In genomic region chr11:5897230-5897629, GRCm38 (mm10) we compare ENCODE assay signal across 12 mouse cellular contexts. TPM values are rescaled to one million over a fixed set of nuclear protein-coding genes. Genes with fewer than 3 reads are reported as not detected.
DNase-seq lines count a peak whose midpoint lies in the region; ATAC-seq and TF ChIP-seq lines count a peak whose summit lies in the region.
"Had no signal": no experiment of that assay in that cellular context is flagged by ENCODE, and none has a peak within 500 bp of the region (broad histone marks: within the 10 kb centered on the region; RNA-seq: fewer than 3 reads in every experiment).

No protein-coding gene starts in this region.

- H3K4me1 ChIP-seq in forebrain, embryonic 12.5 days = peaks cover 27% of the 10 kb centered on the region
- H3K4me1 ChIP-seq in forebrain, embryonic 14.5 days (ENCODE audit: control insufficient read depth, insufficient read depth, low read length) = peaks cover 5% of the 10 kb centered on the region
- H3K4me1 ChIP-seq in kidney, postnatal 0 days (replicated peaks; ENCODE audit: insufficient read depth, low read length) = peaks cover 34% of the 10 kb centered on the region
- H3K4me1 ChIP-seq in CH12.LX (ENCODE audit: control insufficient read depth in 1 of 2, insufficient read depth in 2 of 2) = peaks cover 27 to 40% of the 10 kb centered on the region in 2 experiments
- peaks cover 39% of the 10 kb centered on the region for H3K4me1 ChIP-seq in intestine, embryonic 14.5 days (replicated peaks; ENCODE audit: control insufficient read depth, insufficient read depth, low read length)

- peak overlapping the region; percentile 8; the same call in 1 of the 2 replicates for H3K4me2 ChIP-seq in forebrain, embryonic 12.5 days
- H3K4me2 ChIP-seq in forebrain, embryonic 14.5 days (ENCODE audit: low read length) = no peak overlapping the region
- no peak overlapping the region for H3K4me2 ChIP-seq in kidney, postnatal 0 days (ENCODE audit: low read length)
- H3K4me2 ChIP-seq in CH12.LX (ENCODE audit: insufficient read depth, low read depth, poor library complexity, severe bottlenecking) = no peak overlapping the region
- peak overlapping the region; percentile 11; the same call in 1 of the 2 replicates for H3K4me2 ChIP-seq in intestine, embryonic 14.5 days (ENCODE audit: low read length)

- in situ Hi-C loops in CH12.LX (cut with MboI; ENCODE audit: low pct_ligation_motif_present, low pct_unique_long_range_greater_than_20kb, low sequenced_read_pairs) = no loop called here

- dilution Hi-C loops in CH12.LX (cut with MboI; ENCODE audit: extremely low pct_ligation_motif_present, extremely low pct_unique_long_range_greater_than_20kb, low sequenced_read_pairs) = no loop called here

- H3K4me3 ChIP-seq in forebrain, embryonic 12.5 days (replicated peaks) = no peak overlapping the region
- no peak overlapping the region for H3K4me3 ChIP-seq in forebrain, embryonic 14.5 days (ENCODE audit: low read depth, low read length)
- no peak overlapping the region for H3K4me3 ChIP-seq in kidney, postnatal 0 days (replicated peaks; ENCODE audit: low read depth, low read length)
- no peak overlapping the region for H3K4me3 ChIP-seq in CH12.LX (replicated peaks in 1 of 3; ENCODE audit: low read depth in 2 of 3, low read length in 2 of 3, poor library complexity in 1 of 3)
- no peak overlapping the region for H3K4me3 ChIP-seq in intestine, embryonic 14.5 days (ENCODE audit: low read depth, low read length)

- peaks cover 47% of the 10 kb centered on the region for H3K27me3 ChIP-seq in forebrain, embryonic 12.5 days
- 0 out of 2 replicates have a peak, but pooled peaks cover 3% of the 10 kb centered on the region for H3K27me3 ChIP-seq in forebrain, embryonic 14.5 days (replicated peaks; ENCODE audit: control insufficient read depth, insufficient read depth, low read length)
- H3K27me3 ChIP-seq in kidney, postnatal 0 days (ENCODE audit: insufficient read depth, low read length) = no peaks in the 10 kb centered on the region
- H3K27me3 ChIP-seq in CH12.LX (replicated peaks) = peaks cover 11% of the 10 kb centered on the region
- no peaks in the 10 kb centered on the region; the same call in 1 of the 2 replicates for H3K27me3 ChIP-seq in intestine, embryonic 14.5 days (replicated peaks; ENCODE audit: control insufficient read depth, insufficient read depth, low read length)

- H3K9me3 ChIP-seq in forebrain, embryonic 12.5 days = no peaks in the 10 kb centered on the region
- no peaks in the 10 kb centered on the region for H3K9me3 ChIP-seq in forebrain, embryonic 14.5 days (replicated peaks; ENCODE audit: control insufficient read depth, low read length)
- H3K9me3 ChIP-seq in kidney, postnatal 0 days (replicated peaks; ENCODE audit: low read length) = no peaks in the 10 kb centered on the region
- H3K9me3 ChIP-seq in CH12.LX (replicated peaks; ENCODE audit: low read length) = no peaks in the 10 kb centered on the region
- H3K9me3 ChIP-seq in intestine, embryonic 14.5 days (ENCODE audit: control insufficient read depth, low read length) = no peaks in the 10 kb centered on the region

- TF ChIP-seq POLR2A in CH12.LX (IDR thresholded peaks at IDR 0.05; ENCODE audit: low read depth, low read length) = no peak

- TF ChIP-seq CTCF in kidney, postnatal 0 days (IDR thresholded peaks at IDR 0.05; ENCODE audit: low read depth) = no peak
- TF ChIP-seq CTCF in CH12.LX (conservative IDR thresholded peaks at IDR 0.05 in 1 of 2, IDR thresholded peaks at IDR 0.05 in 1 of 2; ENCODE audit: low read depth in 2 of 2, low read length in 2 of 2) = no peak

- H3K27ac ChIP-seq in forebrain, embryonic 12.5 days = no peak overlapping the region
- no peak overlapping the region for H3K27ac ChIP-seq in forebrain, embryonic 14.5 days (ENCODE audit: low read depth, low read length)
- no peak overlapping the region for H3K27ac ChIP-seq in kidney, postnatal 0 days
- no peak overlapping the region for H3K27ac ChIP-seq in CH12.LX (ENCODE audit: insufficient read depth, low read depth)
- H3K27ac ChIP-seq in intestine, embryonic 14.5 days (ENCODE audit: low read depth) = no peak overlapping the region

- H3K9ac ChIP-seq in forebrain, embryonic 12.5 days = no peak overlapping the region
- no peak overlapping the region for H3K9ac ChIP-seq in forebrain, embryonic 14.5 days (ENCODE audit: low read length)
- H3K9ac ChIP-seq in kidney, postnatal 0 days (ENCODE audit: low read depth, low read length) = 0 out of 2 replicates have a peak overlapping the region, but pooled peaks have one; percentile 8
- H3K9ac ChIP-seq in CH12.LX (ENCODE audit: insufficient read depth, low read depth) = no peak overlapping the region
- H3K9ac ChIP-seq in intestine, embryonic 14.5 days (ENCODE audit: low read length) = 0 out of 2 replicates have a peak overlapping the region, but pooled peaks have one; percentile 7

- no peak for TF ChIP-seq RAD21 in CH12.LX (IDR thresholded peaks at IDR 0.05; ENCODE audit: low read depth, low read length)

- no peak for DNase-seq in forebrain, embryonic 14.5 days (ENCODE audit: low spot score)
- DNase-seq in kidney, postnatal 0 days (ENCODE audit: low spot score) = no peak
- no peak for DNase-seq in kidney, adult 9 months
- DNase-seq in CH12.LX (ENCODE audit: extremely low read depth) = no peak
- no peak for DNase-seq in intestine, embryonic 14.5 days (ENCODE audit: low spot score)
- DNase-seq in cerebellum, adult 9-11 months = no peak
- no peak for DNase-seq in gastrocnemius, postnatal 25 days
- DNase-seq: cerebellum, adult 2 months; lung, postnatal 4 days had no signal

- WGBS in forebrain, embryonic 12.5 days = 15% methylated on average over 16 of the region's 16 CpGs
- WGBS in forebrain, embryonic 14.5 days = 14% methylated on average over 16 of the region's 16 CpGs
- 23% methylated on average over 16 of the region's 16 CpGs for WGBS in kidney, postnatal 0 days
- 21% methylated on average over 16 of the region's 16 CpGs for WGBS in intestine, embryonic 14.5 days

- no peaks in the 10 kb centered on the region for H3K79me2 ChIP-seq in CH12.LX (replicated peaks; ENCODE audit: control insufficient read depth, extremely low read depth, insufficient read depth, poor library complexity, severe bottlenecking)

- no peak for ATAC-seq in forebrain, embryonic 12.5 days (ENCODE audit: low FRiP score)
- no peak for ATAC-seq in forebrain, embryonic 14.5 days
- no peak for ATAC-seq in kidney, postnatal 0 days (replicated peaks; ENCODE audit: low FRiP score, low read depth)
- ATAC-seq in intestine, embryonic 14.5 days (replicated peaks; ENCODE audit: low FRiP score, low TSS enrichment, low read depth) = no peak

- no peaks in the 10 kb centered on the region for H3K36me3 ChIP-seq in forebrain, embryonic 12.5 days (replicated peaks)
- no peaks in the 10 kb centered on the region for H3K36me3 ChIP-seq in forebrain, embryonic 14.5 days (ENCODE audit: control insufficient read depth, insufficient read depth, low read length)
- H3K36me3 ChIP-seq in kidney, postnatal 0 days (ENCODE audit: insufficient read depth, low read length) = no peaks in the 10 kb centered on the region
- H3K36me3 ChIP-seq in CH12.LX (replicated peaks in 1 of 2; ENCODE audit: control insufficient read depth in 1 of 2, insufficient read depth in 1 of 2, low read length in 1 of 2) = no peaks in the 10 kb centered on the region
- H3K36me3 ChIP-seq in intestine, embryonic 14.5 days (ENCODE audit: control insufficient read depth, insufficient read depth, low read length) = no peaks in the 10 kb centered on the region

- no peak for TF ChIP-seq EP300 in CH12.LX (IDR thresholded peaks at IDR 0.05; ENCODE audit: low read length)

RNA-seq across cellular contexts. Expression of gene Myl7, which starts 1.4 kb away (rescaled TPM):
- 0.99 and 2.0 TPM in 2 replicates for polyA plus RNA-seq in forebrain, embryonic 12.5 days (2016; fragmentation: Nextera tagmentation; extraction: Ambion mirVana)
- not detected in 2 replicates for polyA plus RNA-seq in forebrain, embryonic 14.5 days (2014; fragmentation: Nextera tagmentation; extraction: Ambion mirVana)
- polyA plus RNA-seq in kidney, postnatal 0 days (2015; fragmentation: Nextera tagmentation; extraction: Ambion mirVana) = 1.6 and 1.9 TPM in 2 replicates
- total RNA-seq in CH12.LX (2012; rRNA removed) (0.42 TPM in 1 of 2 replicates, not detected in the other), CH12.LX (2014; rRNA removed) (not detected in 2 replicates)
- 0.44 TPM in 1 of 2 replicates, not detected in the other for polyA plus RNA-seq in CH12.LX (2012; ENCODE audit: insufficient read length, low read depth)
- polyA plus RNA-seq in intestine, embryonic 14.5 days (2014; fragmentation: Nextera tagmentation; extraction: Ambion mirVana) = 22.9 and 33.3 TPM in 2 replicates
- not detected for total RNA-seq in gastrocnemius, postnatal 25 days (2021)
- total RNA-seq: left cerebral cortex, adult 18-20 months; monocyte, adult 5-6 weeks had no signal
- polyA plus RNA-seq: cerebellum, adult 2 months had no signal

RNA-seq across cellular contexts. Expression of gene Pold2, which starts 19.1 kb away (rescaled TPM):
- 104 and 108 TPM in 2 replicates for polyA plus RNA-seq in forebrain, embryonic 12.5 days (2016; fragmentation: Nextera tagmentation; extraction: Ambion mirVana)
- polyA plus RNA-seq in forebrain, embryonic 14.5 days (2014; fragmentation: Nextera tagmentation; extraction: Ambion mirVana) = 65.0 and 73.0 TPM in 2 replicates
- 74.4 and 82.6 TPM in 2 replicates for polyA plus RNA-seq in kidney, postnatal 0 days (2015; fragmentation: Nextera tagmentation; extraction: Ambion mirVana)
- total RNA-seq in CH12.LX (2012; rRNA removed) (285 and 330 TPM in 2 replicates), CH12.LX (2014; rRNA removed) (120 and 136 TPM in 2 replicates)
- polyA plus RNA-seq in CH12.LX (2012; ENCODE audit: insufficient read length, low read depth) = 205 and 218 TPM in 2 replicates
- 130 and 137 TPM in 2 replicates for polyA plus RNA-seq in intestine, embryonic 14.5 days (2014; fragmentation: Nextera tagmentation; extraction: Ambion mirVana)
- total RNA-seq in gastrocnemius, postnatal 25 days (2021) = 10 to 100 TPM; 34.8 to 37.6 TPM

RNA-seq across cellular contexts. Expression of gene Aebp1, which starts 35.5 kb away (rescaled TPM):
- 14.6 and 20.5 TPM in 2 replicates for polyA plus RNA-seq in forebrain, embryonic 12.5 days (2016; fragmentation: Nextera tagmentation; extraction: Ambion mirVana)
- 6.8 and 13.0 TPM in 2 replicates for polyA plus RNA-seq in forebrain, embryonic 14.5 days (2014; fragmentation: Nextera tagmentation; extraction: Ambion mirVana)
- 33.9 and 38.6 TPM in 2 replicates for polyA plus RNA-seq in kidney, postnatal 0 days (2015; fragmentation: Nextera tagmentation; extraction: Ambion mirVana)
- total RNA-seq in CH12.LX (2012; rRNA removed) (0.17 and 0.34 TPM in 2 replicates), CH12.LX (2014; rRNA removed) (not detected in 2 replicates)
- 0.87 and 1.4 TPM in 2 replicates for polyA plus RNA-seq in CH12.LX (2012; ENCODE audit: insufficient read length, low read depth)
- 37.6 and 37.9 TPM in 2 replicates for polyA plus RNA-seq in intestine, embryonic 14.5 days (2014; fragmentation: Nextera tagmentation; extraction: Ambion mirVana)
- total RNA-seq in gastrocnemius, postnatal 25 days (2021) = 10 to 100 TPM; 23.9 to 31.3 TPM
- total RNA-seq: monocyte, adult 5-6 weeks had no signal

RNA-seq across cellular contexts. Expression of gene Gck, which starts 52.7 kb away (rescaled TPM):
- polyA plus RNA-seq in forebrain, embryonic 12.5 days (2016; fragmentation: Nextera tagmentation; extraction: Ambion mirVana) = 2.9 and 3.5 TPM in 2 replicates
- polyA plus RNA-seq in forebrain, embryonic 14.5 days (2014; fragmentation: Nextera tagmentation; extraction: Ambion mirVana) = 6.5 and 7.3 TPM in 2 replicates
- 0.64 and 1.0 TPM in 2 replicates for polyA plus RNA-seq in kidney, postnatal 0 days (2015; fragmentation: Nextera tagmentation; extraction: Ambion mirVana)
- 0.63 and 0.68 TPM in 2 replicates for total RNA-seq in CH12.LX (2012; rRNA removed)
- total RNA-seq in CH12.LX (2014; rRNA removed) = 1.0 and 1.2 TPM in 2 replicates
- polyA plus RNA-seq in CH12.LX (2012; ENCODE audit: insufficient read length, low read depth) = 1.4 and 2.3 TPM in 2 replicates
- polyA plus RNA-seq in intestine, embryonic 14.5 days (2014; fragmentation: Nextera tagmentation; extraction: Ambion mirVana) = 1.2 and 2.3 TPM in 2 replicates
- 1 to 10 TPM; 2.0 to 5.2 TPM for total RNA-seq in gastrocnemius, postnatal 25 days (2021)
- total RNA-seq: monocyte, adult 5-6 weeks had no signal

RNA-seq across cellular contexts. Expression of gene Ykt6, which starts 58.3 kb away (rescaled TPM):
- polyA plus RNA-seq in forebrain, embryonic 12.5 days (2016; fragmentation: Nextera tagmentation; extraction: Ambion mirVana) = 58.4 and 59.8 TPM in 2 replicates
- polyA plus RNA-seq in forebrain, embryonic 14.5 days (2014; fragmentation: Nextera tagmentation; extraction: Ambion mirVana) = 46.3 and 47.5 TPM in 2 replicates
- polyA plus RNA-seq in kidney, postnatal 0 days (2015; fragmentation: Nextera tagmentation; extraction: Ambion mirVana) = 41.8 and 46.5 TPM in 2 replicates
- total RNA-seq in CH12.LX (2012; rRNA removed) (79.8 and 103 TPM in 2 replicates), CH12.LX (2014; rRNA removed) (95.1 and 95.8 TPM in 2 replicates)
- polyA plus RNA-seq in CH12.LX (2012; ENCODE audit: insufficient read length, low read depth) = 117 and 121 TPM in 2 replicates
- 23.0 and 23.3 TPM in 2 replicates for polyA plus RNA-seq in intestine, embryonic 14.5 days (2014; fragmentation: Nextera tagmentation; extraction: Ambion mirVana)
- total RNA-seq in gastrocnemius, postnatal 25 days (2021) = 10 to 100 TPM; 38.1 to 38.9 TPM

Comparison
In these comparisons a context has a peak if more than half of its experiments do, and no peak if none do; other contexts are left out.
1. H3K4me2 ChIP-seq: peak in forebrain, embryonic 12.5 days (single experiment) and intestine, embryonic 14.5 days (single experiment); none in forebrain, embryonic 14.5 days (single experiment), kidney, postnatal 0 days (single experiment) and CH12.LX (single experiment).
2. H3K9ac ChIP-seq: peak in kidney, postnatal 0 days (single experiment) and intestine, embryonic 14.5 days (single experiment); none in forebrain, embryonic 12.5 days (single experiment), forebrain, embryonic 14.5 days (single experiment) and CH12.LX (single experiment).